Mouse (Mus musculus) heart, postnatal 4 days (tissue): Measurements from ENCODE around the gene Lrmp. TPM values are rescaled to one million over a fixed set of nuclear protein-coding genes. Genes with fewer than 3 reads are reported as not detected.

ENCODE experiments used
- DNase-seq: peaks from one replicate; pipeline ENCODE4 v3.0.0; 2021
- total RNA-seq, 2 experiments: library from RNA; stranded (reverse); gene quantifications; 2 replicates each; pipeline ENCODE4 v1.2.3; 2021

Gene Lrmp
- total RNA-seq, 2 experiments from 2014 or later, result 1.2 to 2.0 TPM

- DNase-seq, result no peak
Observed at GRCm38 (mm10) chr6:145136831-145137230, 21.4 kb downstream of the Lrmp start.

- DNase-seq, result no peak
Observed at GRCm38 (mm10) chr6:145139236-145139635, 23.8 kb downstream of the Lrmp start.

GRCm38 (mm10) chr6:145139776-145140475 is 24.5 kb downstream of the Lrmp start:
- no peak for DNase-seq

GRCm38 (mm10) chr6:145140706-145141105 is 25.3 kb downstream of the Lrmp start:
- DNase-seq, result no peak

GRCm38 (mm10) chr6:145141827-145142226 is 26.4 kb downstream of the Lrmp start:
- DNase-seq, result no peak

GRCm38 (mm10) chr6:145145173-145145572 is 29.7 kb downstream of the Lrmp start:
- no peak for DNase-seq

GRCm38 (mm10) chr6:145147716-145148115 is 32.3 kb downstream of the Lrmp start:
- no peak for DNase-seq

GRCm38 (mm10) chr6:145149054-145149453 is 33.6 kb downstream of the Lrmp start:
- DNase-seq, result no peak

- no peak for DNase-seq
Observed at GRCm38 (mm10) chr6:145158619-145159018, 43.2 kb downstream of the Lrmp start.

- no peak for DNase-seq
Observed at GRCm38 (mm10) chr6:145160581-145160980, 45.1 kb downstream of the Lrmp start.

- DNase-seq, result peak; percentile 49
Observed at GRCm38 (mm10) chr6:145171892-145172606, 56.6 kb downstream of the Lrmp start.

- peak; percentile 95 for DNase-seq
Observed at GRCm38 (mm10) chr6:145173781-145174191, 58.3 kb downstream of the Lrmp start.

GRCm38 (mm10) chr6:145175571-145175981 is 60.1 kb downstream of the Lrmp start:
- peak; percentile 37 for DNase-seq

GRCm38 (mm10) chr6:145176474-145176873 is 61.0 kb downstream of the Lrmp start:
- no peak for DNase-seq

GRCm38 (mm10) chr6:145179665-145180064 is 64.2 kb downstream of the Lrmp start:
- DNase-seq, result peak; percentile 80

- DNase-seq, result peak; percentile 75
Observed at GRCm38 (mm10) chr6:145182044-145182443, 66.6 kb downstream of the Lrmp start.

- no peak for DNase-seq
Observed at GRCm38 (mm10) chr6:145186096-145186495, 70.6 kb downstream of the Lrmp start.

GRCm38 (mm10) chr6:145187093-145188088 is 71.9 kb downstream of the Lrmp start:
- DNase-seq, result no peak

- no peak for DNase-seq
Observed at GRCm38 (mm10) chr6:145193038-145193437, 77.6 kb downstream of the Lrmp start.

- DNase-seq, result no peak
Observed at GRCm38 (mm10) chr6:145193446-145193845, 78.0 kb downstream of the Lrmp start.

GRCm38 (mm10) chr6:145197949-145198686 is 82.7 kb downstream of the Lrmp start:
- DNase-seq, result no peak
